In the genomic region with DNA sequence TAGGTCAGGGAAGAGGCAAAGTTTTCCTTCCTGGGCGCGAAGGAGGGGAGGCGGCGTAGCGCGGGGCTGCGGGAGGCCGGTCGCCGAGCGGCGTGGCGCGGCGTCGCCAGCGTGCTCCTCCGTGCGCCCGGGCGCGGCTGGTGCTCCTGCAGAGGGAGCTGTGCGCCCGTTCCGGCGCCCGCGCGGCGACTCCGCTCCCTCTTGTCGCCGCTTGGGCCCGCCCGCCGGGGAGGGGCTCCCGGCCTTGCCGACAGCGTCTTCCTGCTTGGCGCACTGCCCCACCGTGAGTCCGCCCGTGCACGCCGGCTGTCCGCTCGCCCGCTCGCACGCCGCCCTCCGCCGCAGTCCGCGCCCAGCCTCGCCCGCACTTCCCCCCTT, we compare ENCODE assay signal across 8 mouse cellular contexts. TPM values are rescaled to one million over a fixed set of nuclear protein-coding genes. Genes with fewer than 3 reads are reported as not detected.
DNase-seq lines count a peak whose midpoint lies in the region; ATAC-seq lines count a peak whose summit lies in the region.

A gene (plus strand): TSS at position 273 of the 378 bp plus-strand sequence.

- no peaks in the 10 kb centered on the region for H3K36me3 ChIP-seq in intestine, embryonic 15.5 days
- H3K36me3 ChIP-seq in midbrain, embryonic 11.5 days (ENCODE audit: control insufficient read depth, insufficient read depth, low read length) = no peaks in the 10 kb centered on the region

- peaks cover 19% of the 10 kb centered on the region for H3K4me1 ChIP-seq in intestine, embryonic 15.5 days (replicated peaks)
- H3K4me1 ChIP-seq in midbrain, embryonic 11.5 days (ENCODE audit: control insufficient read depth, insufficient read depth, low read length) = peaks cover 6% of the 10 kb centered on the region; the same call in 1 of the 2 replicates

- peak within 1 kb of the TSS; percentile 66 for H3K4me2 ChIP-seq in intestine, embryonic 15.5 days (replicated peaks)
- H3K4me2 ChIP-seq in midbrain, embryonic 11.5 days = peak within 1 kb of the TSS; percentile 68

- H3K4me3 ChIP-seq in intestine, embryonic 15.5 days (replicated peaks) = peak within 1 kb of the TSS; percentile 88
- H3K4me3 ChIP-seq in midbrain, embryonic 11.5 days (ENCODE audit: low read depth, low read length) = peak within 1 kb of the TSS; percentile 85

- no peaks in the 10 kb centered on the region for H3K27me3 ChIP-seq in intestine, embryonic 15.5 days (replicated peaks)
- H3K27me3 ChIP-seq in midbrain, embryonic 11.5 days (ENCODE audit: control insufficient read depth, insufficient read depth, low read length) = no peaks in the 10 kb centered on the region

- ATAC-seq in intestine, embryonic 15.5 days = peak; percentile 94
- ATAC-seq in midbrain, embryonic 11.5 days (ENCODE audit: low FRiP score) = peak; percentile 96

- no peaks in the 10 kb centered on the region for H3K9me3 ChIP-seq in intestine, embryonic 15.5 days
- no peaks in the 10 kb centered on the region for H3K9me3 ChIP-seq in midbrain, embryonic 11.5 days (ENCODE audit: control insufficient read depth, low read length)

- peak; percentile 97 for DNase-seq in adrenal gland, postnatal 10 days
- DNase-seq in embryo, embryonic 11.5 days (ENCODE audit: low read depth, low spot score) = peak; percentile 73
- DNase-seq in gastrocnemius, postnatal 36 days = peak; percentile 88 to 92
- peak; percentile 94 for DNase-seq in left cerebral cortex, postnatal 4 days
- peak; percentile 97 for DNase-seq in midbrain, embryonic 11.5 days (ENCODE audit: low spot score, missing footprints)
- DNase-seq in right cerebral cortex, postnatal 4 days = peak; percentile 92
- peak; percentile 86 for DNase-seq in yolk sac, embryonic 10.5 days (ENCODE audit: low spot score)

- peak within 1 kb of the TSS; percentile 92 for H3K9ac ChIP-seq in intestine, embryonic 15.5 days
- H3K9ac ChIP-seq in midbrain, embryonic 11.5 days (ENCODE audit: low read length) = peak within 1 kb of the TSS; percentile 93

- WGBS in intestine, embryonic 15.5 days = 0% methylated on average over 56 of the region's 57 CpGs
- under 1% methylated on average over 49 of the region's 57 CpGs for WGBS in midbrain, embryonic 11.5 days

- intact Hi-C loops in gastrocnemius, postnatal 36 days (cut with DNase I) = no loop called here
- intact Hi-C loops in left cerebral cortex, postnatal 4 days (cut with DNase I) = no loop called here

- H3K27ac ChIP-seq in intestine, embryonic 15.5 days = peak within 1 kb of the TSS; percentile 81
- H3K27ac ChIP-seq in midbrain, embryonic 11.5 days (ENCODE audit: low read depth, low read length) = peak within 1 kb of the TSS; percentile 68

RNA-seq across cellular contexts. Expression of the gene that starts here (rescaled TPM):
- total RNA-seq in adrenal gland, postnatal 10 days (2021) = 10 to 100 TPM; 15.3 to 16.8 TPM
- 1 to 10 TPM; 6.3 to 7.2 TPM for total RNA-seq in gastrocnemius, postnatal 36 days (2021)
- polyA plus RNA-seq in intestine, embryonic 15.5 days (2015; fragmentation: Nextera tagmentation; extraction: Ambion mirVana) = 24.5 and 25.4 TPM in 2 replicates
- 10 to 100 TPM; 22.9 to 23.8 TPM for total RNA-seq in left cerebral cortex, postnatal 4 days (2021)
- 27.3 and 29.2 TPM in 2 replicates for polyA plus RNA-seq in midbrain, embryonic 11.5 days (2014; fragmentation: Nextera tagmentation; extraction: Ambion mirVana)

Comparison
In these comparisons a context has a peak if more than half of its experiments do, and no peak if none do; other contexts are left out.
1. Peak in every context shown above with its lines: DNase-seq, ATAC-seq, H3K4me3 ChIP-seq and H3K27ac ChIP-seq.